Comparison of ENCODE assay signal across 8 mouse cellular contexts in the genomic region with DNA sequence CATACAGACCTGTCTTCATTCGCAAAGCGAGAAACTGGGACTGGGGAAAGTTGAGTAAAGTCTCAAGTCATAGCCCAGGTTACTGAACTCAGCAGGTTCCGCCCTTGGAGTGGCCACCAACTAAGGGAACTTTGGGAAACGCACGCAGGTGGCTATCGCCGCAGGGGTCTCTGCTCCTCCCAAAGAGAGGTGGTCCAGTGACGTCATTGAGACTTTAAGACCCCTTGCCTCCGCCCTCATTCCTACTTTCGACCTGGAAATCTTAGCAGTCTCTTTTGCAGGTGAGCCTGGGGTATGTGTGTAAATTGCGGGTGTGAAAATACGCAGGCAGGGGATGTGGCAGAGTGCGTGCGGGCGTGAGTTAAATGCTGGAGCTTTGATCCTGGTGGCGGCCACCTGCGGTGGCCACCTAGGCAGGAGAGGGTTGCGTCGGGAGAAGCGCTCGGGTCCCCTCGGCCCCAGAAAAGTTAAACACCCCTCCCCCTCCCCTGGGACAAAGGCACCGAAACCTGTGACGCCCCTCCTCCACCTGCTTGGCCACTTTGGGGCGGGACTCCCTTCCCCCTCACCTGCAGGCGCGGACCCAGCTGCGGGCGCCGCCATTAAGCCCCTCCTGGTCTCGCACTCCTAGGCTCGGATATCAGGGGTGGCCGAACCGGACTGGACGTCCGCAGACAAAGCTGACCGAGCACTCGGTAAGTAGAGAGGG. TPM values are rescaled to one million over a fixed set of nuclear protein-coding genes. Genes with fewer than 3 reads are reported as not detected.
DNase-seq lines count a peak whose midpoint lies in the region; ATAC-seq and TF ChIP-seq lines count a peak whose summit lies in the region.

Gene Cldn6, plus strand, starts transcription at position 123 of the 709 bp plus-strand sequence.

- no peak for ATAC-seq in liver, postnatal 0 days
- no peak for ATAC-seq in inflammation-experienced regulatory T-cells, adult 6 months

- H3K9me3 ChIP-seq in hindbrain, embryonic 10.5 days, result no peaks in the 10 kb centered on the region
- no peaks in the 10 kb centered on the region for H3K9me3 ChIP-seq in liver, postnatal 0 days (ENCODE audit: low read length)

- peak within 1 kb of the TSS; percentile 22; the same call in 1 of the 2 replicates for H3K4me2 ChIP-seq in liver, postnatal 0 days (ENCODE audit: low read depth, low read length)

- peak; percentile 86 for DNase-seq in heart, adult 11 months
- DNase-seq in heart, postnatal 14 days, result no peak
- peak; percentile 60 for DNase-seq in ES-CJ7 (ENCODE audit: low read depth, low spot score)
- no peak for DNase-seq in hindbrain, embryonic 10.5 days (ENCODE audit: low spot score)
- no peak for DNase-seq in liver, postnatal 0 days
- no peak for DNase-seq in lung, postnatal 10 days
- no peak for DNase-seq in adrenal gland, postnatal 25 days

- peak within 1 kb of the TSS; percentile 26; the same call in 1 of the 2 replicates for H3K9ac ChIP-seq in liver, postnatal 0 days (replicated peaks)

- peaks cover 98% of the 10 kb centered on the region for H3K27me3 ChIP-seq in hindbrain, embryonic 10.5 days (ENCODE audit: insufficient read depth, poor library complexity, severe bottlenecking)
- peaks cover 64% of the 10 kb centered on the region for H3K27me3 ChIP-seq in liver, postnatal 0 days (ENCODE audit: insufficient read depth, low read length)

- TF ChIP-seq EP300 in liver, postnatal 0 days (IDR thresholded peaks at IDR 0.05; ENCODE audit: low read depth), result no peak

- peaks cover 64% of the 10 kb centered on the region for H3K4me1 ChIP-seq in hindbrain, embryonic 10.5 days (replicated peaks)
- H3K4me1 ChIP-seq in liver, postnatal 0 days (ENCODE audit: insufficient read depth), result peaks cover 28% of the 10 kb centered on the region

- no peak for TF ChIP-seq CTCF in liver, postnatal 0 days (IDR thresholded peaks at IDR 0.05; ENCODE audit: low read depth)

- H3K27ac ChIP-seq in hindbrain, embryonic 10.5 days, result peak within 1 kb of the TSS; percentile 45; the same call in 1 of the 2 replicates
- no peak within 1 kb of the TSS for H3K27ac ChIP-seq in liver, postnatal 0 days (ENCODE audit: low read depth)

- intact Hi-C loops in heart, postnatal 14 days (cut with DNase I), result no loop called here

- peak within 1 kb of the TSS; percentile 39 for H3K4me3 ChIP-seq in hindbrain, embryonic 10.5 days
- 0 out of 2 replicates have a peak within 1 kb of the TSS, but pooled peaks have one; percentile 10 for H3K4me3 ChIP-seq in liver, postnatal 0 days (ENCODE audit: low read depth, low read length)

- 2% methylated on average over 38 of the region's 38 CpGs for WGBS in hindbrain, embryonic 10.5 days
- WGBS in liver, postnatal 0 days (ENCODE audit: insufficient replicate concordance), result 6% methylated on average over 38 of the region's 38 CpGs

- no peaks in the 10 kb centered on the region for H3K36me3 ChIP-seq in hindbrain, embryonic 10.5 days
- no peaks in the 10 kb centered on the region for H3K36me3 ChIP-seq in liver, postnatal 0 days (replicated peaks; ENCODE audit: insufficient read depth, low read length)

RNA-seq across cellular contexts. Expression of gene Cldn6, which starts in this region (rescaled TPM):
- not detected for total RNA-seq in heart, postnatal 14 days (2021)
- polyA plus RNA-seq in hindbrain, embryonic 10.5 days (2016; fragmentation: Nextera tagmentation; extraction: Ambion mirVana), result 20.8 and 54.2 TPM in 2 replicates
- polyA plus RNA-seq in liver, postnatal 0 days (2015; fragmentation: Nextera tagmentation; extraction: Ambion mirVana), result 0.94 and 1.3 TPM in 2 replicates
- polyA plus RNA-seq in inflammation-experienced regulatory T-cells, adult 6 months (2017; shearing (Covaris generic)), result not detected
- not detected in 2 replicates for total RNA-seq in adrenal gland, postnatal 25 days (2021)

Comparison
In these comparisons a context has a peak if more than half of its experiments do, and no peak if none do; other contexts are left out.
1. DNase-seq: peak in heart, adult 11 months (single experiment) and ES-CJ7 (single experiment); none in heart, postnatal 14 days (0 of 2), hindbrain, embryonic 10.5 days (single experiment), liver, postnatal 0 days (single experiment), lung, postnatal 10 days (single experiment) and adrenal gland, postnatal 25 days (single experiment).